Mouse (Mus musculus) CH12.LX (cell line): ENCODE results near the gene Sgip1.

Source experiments
- CTCF ChIP-seq, 2 experiments: IDR thresholded peaks in 1 of 2; conservative IDR thresholded peaks in 1 of 2; 2 replicates each; pipeline ENCODE4 v1.5.1; 2011 to 2012; ENCODE audit warnings: low read depth in 2 of 2, low read length in 2 of 2, improper control_type of control experiment in 1 of 2, inconsistent platforms in 1 of 2, mild to moderate bottlenecking in 1 of 2, moderate library complexity in 1 of 2
- EP300 ChIP-seq: IDR thresholded peaks from 2 replicates; pipeline ENCODE4 v1.6.1; 2011; ENCODE audit warnings: low read length, improper control_type of control experiment
- HCFC1 ChIP-seq: IDR thresholded peaks from 2 replicates; pipeline ENCODE4 v1.6.1; 2012; ENCODE audit warnings: low read depth, mild to moderate bottlenecking, inconsistent platforms, low read length, improper control_type of control experiment
- MAFK ChIP-seq: IDR thresholded peaks from 2 replicates; pipeline ENCODE4 v1.6.1; 2011; ENCODE audit warnings: low read length, improper control_type of control experiment; ENCODE audit not compliant: insufficient replicate concordance
- MAX ChIP-seq: IDR thresholded peaks from 2 replicates; pipeline ENCODE4 v1.6.1; 2011; ENCODE audit warnings: low read length, improper control_type of control experiment
- MXI1 ChIP-seq: IDR thresholded peaks from 2 replicates; pipeline ENCODE4 v1.6.1; 2011; ENCODE audit warnings: mild to moderate bottlenecking, low read depth, low read length, improper control_type of control experiment
- POLR2A ChIP-seq: IDR thresholded peaks from 2 replicates; pipeline ENCODE4 v1.6.1; 2011; ENCODE audit warnings: low read depth, mild to moderate bottlenecking, improper control_type of control experiment, low read length
- POLR2AphosphoS2 ChIP-seq: IDR thresholded peaks from 2 replicates; pipeline ENCODE4 v1.6.1; 2011; ENCODE audit warnings: low read depth, low read length, improper control_type of control experiment
- RCOR1 ChIP-seq: conservative IDR thresholded peaks from 2 replicates; pipeline ENCODE4 v1.6.1; 2012; ENCODE audit warnings: low read depth, mild to moderate bottlenecking, inconsistent platforms, low read length, improper control_type of control experiment
- USF1 ChIP-seq: IDR thresholded peaks from 2 replicates; pipeline ENCODE4 v1.6.1; 2014; ENCODE audit warnings: low read depth, mild to moderate bottlenecking, inconsistent platforms, low read length, improper control_type of control experiment
- USF2 ChIP-seq: conservative IDR thresholded peaks from 2 replicates; pipeline ENCODE4 v1.6.1; 2011; ENCODE audit warnings: low read depth, low read length, improper control_type of control experiment
- ZC3H11A ChIP-seq: IDR thresholded peaks from 2 replicates; pipeline ENCODE4 v1.6.1; 2012; ENCODE audit warnings: low read depth, mild to moderate bottlenecking, inconsistent platforms, low read length, improper control_type of control experiment

DNA sequence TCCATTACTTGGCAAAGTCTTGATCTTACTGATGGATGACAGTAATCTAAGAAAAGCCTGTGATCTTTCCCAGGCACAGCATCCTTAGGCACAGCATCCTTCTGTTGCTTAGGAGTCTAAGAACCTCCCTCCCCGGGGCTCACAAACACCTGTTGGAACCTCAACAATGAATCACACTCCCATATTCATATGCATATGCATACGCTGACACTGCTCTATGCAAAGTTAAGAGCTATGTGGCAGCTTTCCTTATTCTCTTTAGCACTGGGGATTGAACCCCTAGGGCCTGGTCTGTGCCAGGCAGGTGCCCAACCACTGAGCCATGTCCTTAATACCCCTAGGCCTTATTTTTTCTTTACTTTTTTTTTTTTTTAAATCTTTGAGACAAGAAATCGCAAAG lies 111.2 kb downstream of the Sgip1 start:
- TF ChIP-seq EP300 = peak; percentile 22; the same call in 1 of the 2 replicates
- no peak for TF ChIP-seq USF1
- TF ChIP-seq USF2 = no peak
- TF ChIP-seq CTCF (conservative IDR thresholded peaks at IDR 0.05 in 1 of 2, IDR thresholded peaks at IDR 0.05 in 1 of 2; ENCODE audit: low read depth in 2 of 2, low read length in 2 of 2) = no peak
- no peak for TF ChIP-seq RCOR1
- TF ChIP-seq POLR2A = peak; percentile 62; the same call in 1 of the 2 replicates
- no peak for TF ChIP-seq MXI1
- no peak for TF ChIP-seq MAX
- peak; percentile 74; the same call in 1 of the 2 replicates for TF ChIP-seq MAFK
- no peak for TF ChIP-seq HCFC1
- TF ChIP-seq POLR2AphosphoS2 = no peak
- TF ChIP-seq ZC3H11A = no peak
